Mouse (Mus musculus) frontal cortex, postnatal 36 days (tissue): ENCODE data around the gene Vpreb2.
"Not testable (repeated sequence)": the region's sequence is repeated elsewhere in the genome, so short reads cannot be mapped to it uniquely, and the experiment has no call there.

Source experiments
- DNase-seq, 2 experiments: peaks; one replicate each; pipeline ENCODE4 v3.0.0; 2022; ENCODE audit warnings: low spot score in 2 of 2

The Vpreb2 gene

DNA sequence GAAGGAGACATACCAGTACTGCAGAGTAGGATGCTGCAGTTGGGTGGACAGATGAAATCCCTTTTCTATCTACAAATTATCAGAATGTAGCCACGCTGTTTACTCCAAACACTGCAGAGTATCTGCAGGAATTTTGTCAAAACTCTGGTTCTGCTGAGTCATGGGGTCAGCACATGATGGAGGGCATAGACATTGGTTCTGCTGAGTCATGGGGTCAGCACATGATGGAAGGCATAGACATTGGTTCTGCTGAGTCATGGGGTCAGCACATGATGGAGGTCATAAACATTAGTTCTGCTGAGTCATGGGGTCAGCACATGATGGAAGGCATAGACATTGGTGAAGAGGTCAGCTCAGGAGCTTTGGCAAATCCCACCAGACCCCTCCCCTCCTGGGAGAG, 7.5 kb downstream of the Vpreb2 start:
- no peak for DNase-seq

DNA sequence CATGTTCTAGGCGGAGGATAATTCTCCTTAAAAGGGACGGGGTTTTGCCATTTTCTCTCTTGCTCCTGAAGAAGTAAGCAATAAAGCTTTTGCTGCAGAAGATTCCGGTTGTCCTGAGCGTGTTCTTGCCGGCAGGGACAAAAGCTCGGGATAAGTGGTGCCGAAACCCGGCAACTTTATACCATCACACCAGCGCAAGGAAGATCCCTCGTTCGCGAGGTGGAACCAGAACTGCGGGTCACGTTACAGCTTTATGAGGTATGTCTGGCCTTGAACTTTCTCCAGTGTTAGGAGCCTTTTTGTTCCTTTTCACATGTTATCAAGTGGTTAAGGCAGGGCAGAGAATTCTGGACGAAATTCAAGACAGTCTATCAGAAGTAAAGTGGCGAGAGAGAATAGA, 12.1 kb downstream of the Vpreb2 start:
- DNase-seq, result not testable (repeated sequence)

DNA sequence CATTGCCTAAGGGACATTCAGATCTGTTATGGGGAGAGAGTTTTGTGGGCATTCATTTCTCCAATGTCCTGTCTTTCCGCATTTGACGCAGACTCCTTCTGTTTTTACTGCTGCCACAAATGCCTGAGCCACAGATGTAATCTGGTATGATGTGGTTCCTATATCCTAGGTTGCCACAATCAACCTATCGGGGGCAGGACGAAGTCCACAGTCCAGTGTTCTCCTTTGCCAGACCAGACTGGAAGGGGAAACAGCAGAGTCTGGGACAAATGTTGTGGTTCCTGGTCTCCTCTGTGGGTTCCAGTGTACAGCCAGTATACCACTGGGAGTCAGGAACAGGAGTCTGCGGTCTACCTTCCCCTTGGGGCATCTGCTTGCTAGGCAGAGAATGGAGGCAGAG, 19.4 kb downstream of the Vpreb2 start:
- DNase-seq, result no peak

DNA sequence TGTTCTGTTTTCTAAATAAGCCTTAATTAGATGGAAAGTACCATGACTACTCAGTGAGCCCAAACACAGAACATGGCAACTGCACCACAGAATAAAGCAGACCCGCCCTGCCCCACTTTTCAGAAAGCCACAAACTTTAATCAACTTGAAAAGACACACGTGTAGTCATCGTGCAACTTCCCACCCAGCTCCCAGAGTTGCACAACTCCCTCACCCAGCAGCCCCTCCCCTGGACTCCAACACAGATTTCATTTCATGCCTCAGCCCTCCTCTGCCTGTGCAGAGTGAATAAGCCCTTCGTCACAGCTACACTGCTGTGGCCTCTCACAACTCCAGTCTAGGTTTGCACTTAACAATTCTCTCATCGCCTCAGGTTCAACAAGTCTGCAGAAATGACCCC, 24.4 kb downstream of the Vpreb2 start:
- no peak for DNase-seq

DNA sequence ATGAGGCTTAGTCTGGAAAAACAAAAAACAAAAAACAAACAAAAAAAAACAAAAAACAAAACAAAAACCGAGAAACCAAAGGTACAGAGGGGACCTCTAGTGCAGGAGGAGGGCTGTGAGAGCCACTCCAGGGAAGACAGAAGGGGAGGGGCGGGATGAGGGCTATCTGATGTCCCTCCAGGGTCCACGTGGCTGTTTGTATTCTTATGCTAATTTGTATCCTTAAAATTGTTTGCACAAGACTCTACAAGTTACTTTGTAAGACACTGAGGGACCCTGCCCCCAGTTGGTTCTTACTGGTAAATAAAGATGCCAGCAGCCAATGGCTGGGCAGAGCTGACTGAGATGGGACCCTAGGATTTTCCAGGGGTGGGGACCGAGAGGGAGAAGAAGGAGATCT, 26.9 kb downstream of the Vpreb2 start:
- no peak for DNase-seq

DNA sequence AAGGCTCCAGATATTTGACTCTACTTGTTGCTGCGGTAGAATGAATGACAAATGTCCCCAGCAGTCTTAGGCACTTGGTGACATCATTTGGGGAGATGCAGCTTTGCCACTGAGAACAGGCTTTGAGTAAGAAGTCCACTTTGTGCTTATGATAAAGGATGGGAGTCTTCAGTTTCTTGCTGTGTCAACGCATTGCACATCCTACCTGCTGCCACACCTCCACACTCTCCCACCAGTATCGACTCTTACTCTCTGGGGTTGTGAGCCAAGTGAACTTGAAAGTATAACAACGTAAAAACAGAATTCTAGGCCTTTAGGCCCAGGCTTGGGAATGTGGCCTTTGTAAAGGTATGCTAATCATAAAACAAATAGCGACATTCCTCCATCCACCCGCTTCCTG, 30.9 kb downstream of the Vpreb2 start:
- DNase-seq, result no peak

DNA sequence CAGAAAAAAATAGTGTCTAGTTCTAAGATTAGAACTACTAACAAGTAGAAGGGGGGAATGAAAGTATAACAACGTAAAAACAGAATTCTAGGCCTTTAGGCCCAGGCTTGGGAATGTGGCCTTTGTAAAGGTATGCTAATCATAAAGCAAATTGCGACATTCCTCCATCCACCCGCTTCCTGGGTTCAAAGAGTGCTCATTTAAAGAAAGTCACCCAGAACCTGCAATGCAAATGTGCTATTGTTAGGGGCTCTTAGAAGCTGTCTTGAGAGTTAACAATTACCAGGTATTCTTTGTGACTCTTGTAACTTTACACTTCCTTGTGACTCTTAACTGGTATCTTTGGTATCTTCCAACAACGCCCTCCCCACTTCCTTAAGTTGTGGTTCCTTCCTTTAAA, 36.3 kb downstream of the Vpreb2 start:
- not testable (repeated sequence) for DNase-seq

DNA sequence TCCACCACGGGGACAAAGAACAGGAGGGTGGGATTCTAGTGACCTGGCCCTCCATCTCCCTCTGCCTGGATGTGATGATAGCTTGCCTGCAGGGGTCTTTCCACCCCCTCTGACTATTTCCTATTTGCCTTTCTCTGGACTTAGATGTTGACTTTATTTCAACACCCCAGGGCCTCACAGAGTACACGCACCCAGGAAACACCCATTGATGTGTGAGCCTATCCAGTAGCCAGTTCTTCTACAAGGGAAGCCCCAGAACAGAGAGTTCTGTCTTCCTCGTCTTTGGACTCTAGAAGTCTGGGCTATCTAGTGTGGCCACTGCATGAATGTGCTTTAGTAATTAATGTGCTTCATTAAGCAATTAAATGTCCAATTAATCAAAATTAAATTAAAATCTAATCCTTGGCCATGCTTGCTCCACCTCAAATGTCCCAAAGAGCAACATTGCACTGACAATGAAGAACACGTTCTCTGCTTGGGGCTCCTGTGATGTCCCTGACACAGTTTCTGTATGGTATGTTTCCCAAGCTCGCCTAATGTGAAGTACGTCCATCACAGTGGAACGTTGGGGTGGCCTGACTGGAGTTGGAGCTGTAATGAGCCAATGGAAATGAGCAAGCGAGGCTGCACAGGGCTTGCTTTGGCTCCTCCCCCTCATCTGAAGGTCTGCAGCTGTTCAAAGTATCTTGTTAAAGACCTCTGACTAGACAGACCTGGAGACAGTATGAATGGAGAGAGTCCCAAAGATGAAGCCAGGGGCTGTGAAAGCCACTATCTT, 42.7 kb downstream of the Vpreb2 start:
- no peak for DNase-seq

DNA sequence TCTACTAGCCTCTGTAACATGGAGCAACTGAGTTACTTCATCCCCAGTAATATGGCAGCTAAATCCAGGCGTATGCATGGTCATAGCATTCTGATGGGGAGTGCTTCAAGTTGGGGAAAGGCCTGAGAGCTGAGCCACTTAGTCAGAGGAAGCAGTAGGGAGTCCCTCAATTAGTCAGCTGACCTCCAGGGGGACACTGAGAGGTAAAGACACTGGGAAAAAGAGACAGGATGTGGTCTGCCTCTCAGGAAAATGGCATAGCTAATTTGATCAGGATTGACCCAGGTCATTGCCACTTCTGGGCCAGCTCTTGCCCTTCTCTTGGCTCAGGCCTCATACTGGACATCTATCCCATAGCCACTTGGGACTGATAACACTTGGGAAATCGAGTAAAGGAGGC, 47.1 kb downstream of the Vpreb2 start:
- DNase-seq, result no peak
